Comparison of ENCODE assay signal across 20 mouse cellular contexts in genomic region chr13:76802926-76803325, GRCm38 (mm10).
DNase-seq lines count a peak whose midpoint lies in the region; ATAC-seq and TF ChIP-seq lines count a peak whose summit lies in the region.
"Had no signal": no experiment of that assay in that cellular context is flagged by ENCODE, and none has a peak within 500 bp of the region (broad histone marks: within the 10 kb centered on the region; RNA-seq: fewer than 3 reads in every experiment).

No protein-coding gene starts in this region.

- no peak overlapping the region for H3K9ac ChIP-seq in hindbrain, embryonic 14.5 days
- H3K9ac ChIP-seq in hindbrain, embryonic 11.5 days (ENCODE audit: low read depth, low read length): no peak overlapping the region
- no peak overlapping the region for H3K9ac ChIP-seq in midbrain, embryonic 15.5 days
- H3K9ac ChIP-seq: embryonic facial prominence, embryonic 13.5 days; forebrain, embryonic 12.5 days; heart, embryonic 12.5 days; hindbrain, embryonic 15.5 days had no signal

- H3K4me2 ChIP-seq in hindbrain, embryonic 14.5 days (replicated peaks): no peak overlapping the region; the same call in 1 of the 2 replicates
- H3K4me2 ChIP-seq in hindbrain, embryonic 11.5 days (replicated peaks; ENCODE audit: low read depth, low read length): no peak overlapping the region
- H3K4me2 ChIP-seq in midbrain, embryonic 15.5 days: no peak overlapping the region
- H3K4me2 ChIP-seq: embryonic facial prominence, embryonic 13.5 days; forebrain, embryonic 12.5 days; heart, embryonic 12.5 days had no signal

- 0 out of 2 replicates have a peak, but pooled peaks cover 4% of the 10 kb centered on the region for H3K4me1 ChIP-seq in hindbrain, embryonic 14.5 days (replicated peaks; ENCODE audit: control insufficient read depth, insufficient read depth, low read length)
- no peaks in the 10 kb centered on the region for H3K4me1 ChIP-seq in hindbrain, embryonic 11.5 days (replicated peaks; ENCODE audit: control insufficient read depth, insufficient read depth, low read length)
- peaks cover 7% of the 10 kb centered on the region; the same call in 1 of the 2 replicates for H3K4me1 ChIP-seq in midbrain, embryonic 15.5 days
- H3K4me1 ChIP-seq: embryonic facial prominence, embryonic 13.5 days; heart, embryonic 12.5 days had no signal

- TF ChIP-seq POLR2A in brain, embryonic 14.5 days (IDR thresholded peaks at IDR 0.05; ENCODE audit: borderline replicate concordance, extremely low read depth, insufficient read depth, insufficient read length, poor library complexity, severe bottlenecking): no peak

- intact Hi-C loops in left cerebral cortex, postnatal 25 days (cut with DNase I): no loop called here

- no peak overlapping the region for H3K27ac ChIP-seq in hindbrain, embryonic 14.5 days
- no peak overlapping the region for H3K27ac ChIP-seq in hindbrain, embryonic 11.5 days (ENCODE audit: low read depth, low read length)
- H3K27ac ChIP-seq in midbrain, embryonic 15.5 days: peak overlapping the region; percentile 62; the same call in 1 of the 2 replicates
- H3K27ac ChIP-seq: embryonic facial prominence, embryonic 13.5 days; forebrain, embryonic 12.5 days had no signal

- 76% methylated on average over 9 of the region's 9 CpGs for WGBS in hindbrain, embryonic 14.5 days
- WGBS in hindbrain, embryonic 11.5 days: 87% methylated on average over 9 of the region's 9 CpGs
- WGBS in midbrain, embryonic 15.5 days: 68% methylated on average over 9 of the region's 9 CpGs

- no peaks in the 10 kb centered on the region for H3K27me3 ChIP-seq in hindbrain, embryonic 14.5 days (ENCODE audit: control insufficient read depth, insufficient read depth, low read length)
- no peaks in the 10 kb centered on the region for H3K27me3 ChIP-seq in hindbrain, embryonic 11.5 days (ENCODE audit: control insufficient read depth, insufficient read depth, low read length)
- H3K27me3 ChIP-seq in midbrain, embryonic 15.5 days (replicated peaks): no peaks in the 10 kb centered on the region
- H3K27me3 ChIP-seq: CH12.LX; heart, embryonic 12.5 days; hindbrain, embryonic 15.5 days had no signal

- DNase-seq in hindbrain, embryonic 14.5 days (ENCODE audit: low spot score): peak; percentile 60
- no peak for DNase-seq in hindbrain, embryonic 11.5 days (ENCODE audit: low spot score)
- DNase-seq in brain, embryonic 14.5 days (ENCODE audit: low read depth): peak; percentile 75
- peak; percentile 38 for DNase-seq in retina, postnatal 1 day
- DNase-seq in left cerebral cortex, postnatal 25 days (ENCODE audit: low spot score in 2 of 2): no peak
- no peak for DNase-seq in frontal cortex, postnatal 36 days (ENCODE audit: low spot score in 2 of 2)
- DNase-seq: adrenal gland, adult 2 months; adrenal gland, postnatal 36 days; cerebellum, adult 18-20 months; cerebellum, adult 9-11 months; cerebellum, postnatal 36 days; gastrocnemius, postnatal 14 days had no signal

- no peaks in the 10 kb centered on the region for H3K9me3 ChIP-seq in hindbrain, embryonic 14.5 days (ENCODE audit: control insufficient read depth, low read length)
- no peaks in the 10 kb centered on the region for H3K9me3 ChIP-seq in hindbrain, embryonic 11.5 days (ENCODE audit: control insufficient read depth, low read length)
- no peaks in the 10 kb centered on the region for H3K9me3 ChIP-seq in midbrain, embryonic 15.5 days
- H3K9me3 ChIP-seq: embryonic facial prominence, embryonic 13.5 days; forebrain, embryonic 12.5 days; heart, embryonic 12.5 days; hindbrain, embryonic 15.5 days had no signal

- no peaks in the 10 kb centered on the region for H3K36me3 ChIP-seq in hindbrain, embryonic 14.5 days (replicated peaks; ENCODE audit: control insufficient read depth, insufficient read depth)
- H3K36me3 ChIP-seq in hindbrain, embryonic 11.5 days (ENCODE audit: control insufficient read depth, insufficient read depth, low read length): no peaks in the 10 kb centered on the region
- H3K36me3 ChIP-seq in midbrain, embryonic 15.5 days (replicated peaks): no peaks in the 10 kb centered on the region
- H3K36me3 ChIP-seq: embryonic facial prominence, embryonic 13.5 days; forebrain, embryonic 12.5 days; heart, embryonic 12.5 days; hindbrain, embryonic 15.5 days had no signal

- no peak for TF ChIP-seq CTCF in brain, embryonic 14.5 days (IDR thresholded peaks at IDR 0.05; ENCODE audit: borderline replicate concordance, extremely low read depth, insufficient read depth, insufficient read length)

- no peak overlapping the region for H3K4me3 ChIP-seq in hindbrain, embryonic 14.5 days (replicated peaks; ENCODE audit: low read length)
- no peak overlapping the region for H3K4me3 ChIP-seq in hindbrain, embryonic 11.5 days (ENCODE audit: low read depth, low read length)
- no peak overlapping the region for H3K4me3 ChIP-seq in midbrain, embryonic 15.5 days
- H3K4me3 ChIP-seq: embryonic facial prominence, embryonic 13.5 days; forebrain, embryonic 12.5 days; heart, embryonic 12.5 days; hindbrain, embryonic 15.5 days had no signal

- no peak for ATAC-seq in hindbrain, embryonic 14.5 days (ENCODE audit: low FRiP score)
- ATAC-seq in hindbrain, embryonic 11.5 days (ENCODE audit: low FRiP score): no peak
- ATAC-seq in midbrain, embryonic 15.5 days (replicated peaks): no peak
- ATAC-seq: activated CD4-positive, CD25-positive, alpha-beta regulatory T cell, adult 4 months; Patski had no signal

Comparison
In these comparisons a context has a peak if more than half of its experiments do, and no peak if none do; other contexts are left out.
1. DNase-seq: peak in hindbrain, embryonic 14.5 days (single experiment), brain, embryonic 14.5 days (single experiment) and retina, postnatal 1 day (single experiment); none in hindbrain, embryonic 11.5 days (single experiment), left cerebral cortex, postnatal 25 days (0 of 2) and frontal cortex, postnatal 36 days (0 of 2).